Mouse (Mus musculus) small intestine, adult 2 months (tissue): ENCODE data around the gene Il11.

Experiments
- CTCF ChIP-seq: fragments of 200-500 bp; IDR thresholded peaks from 2 replicates; pipeline ENCODE4 v1.5.1; 2012; ENCODE audit warnings: low read depth, mild to moderate bottlenecking, control low read depth, inconsistent platforms, low read length, moderate library complexity, mixed read lengths; ENCODE audit not compliant: insufficient replicate concordance, insufficient read length; ENCODE audit errors: extremely low read depth
- POLR2A ChIP-seq: fragments of 200-500 bp; IDR thresholded peaks from 2 replicates; pipeline ENCODE4 v1.6.1; 2012; ENCODE audit warnings: low read depth, mild to moderate bottlenecking, control low read depth, inconsistent platforms, low read length, moderate library complexity

DNA sequence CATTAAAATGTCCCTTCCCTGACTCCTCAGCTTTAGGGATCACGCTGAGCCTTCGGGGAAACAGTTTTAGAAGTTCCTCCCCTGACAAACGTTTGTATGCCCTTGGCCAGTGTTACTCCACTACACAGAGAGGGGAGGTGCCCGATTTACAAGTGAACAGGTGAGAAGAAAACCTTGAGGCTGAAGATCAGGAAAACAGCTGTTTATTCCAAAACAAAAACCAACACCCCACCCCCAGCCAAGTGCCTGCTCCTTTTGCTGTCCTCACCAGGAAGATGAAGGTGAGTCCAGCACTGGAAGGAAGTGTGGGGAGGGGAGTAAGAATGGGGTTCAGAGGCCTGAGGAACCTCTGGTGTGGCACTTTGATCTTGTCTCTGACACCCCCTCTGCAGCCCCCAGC, 42.7 kb upstream of the Il11 start:
- no peak for TF ChIP-seq POLR2A
- TF ChIP-seq CTCF: no peak
